Mouse (Mus musculus) limb, embryonic 11.5 days (tissue): ENCODE measurements around the gene Hephl1. TPM values are rescaled to one million over a fixed set of nuclear protein-coding genes. Genes with fewer than 3 reads are reported as not detected.

Source experiments
- polyA plus RNA-seq: library from polyadenylated mRNA; unstranded; fragments of >200 nt; fragmentation: Nextera tagmentation; extraction: Ambion mirVana; gene quantifications from 2 replicates; pipeline ENCODE4 v1.2.1, GENCODE M21; 2014

Hephl1 gene
- polyA plus RNA-seq, 1 experiment from 2014 or later: not detected

Other genes starting within 250 kb of the Hephl1 start
- 0.16 TPM in 1 of 2 replicates, not detected in the other for gene Izumo1r, start 208.2 kb downstream of the Hephl1 start, polyA plus RNA-seq
- 78.4 and 79.6 TPM in 2 replicates for gene Panx1, start 66.6 kb downstream of the Hephl1 start, polyA plus RNA-seq
- gene Vstm5, start 126.9 kb upstream of the Hephl1 start, polyA plus RNA-seq: 1.5 and 1.9 TPM in 2 replicates
- gene Med17, start 167.8 kb upstream of the Hephl1 start, polyA plus RNA-seq: 42.1 and 46.6 TPM in 2 replicates
- 80.5 and 82.7 TPM in 2 replicates for gene Taf1d, start 194.1 kb upstream of the Hephl1 start, polyA plus RNA-seq
- 6.6 and 7.5 TPM in 2 replicates for gene 4931406C07Rik, start 194.3 kb upstream of the Hephl1 start, polyA plus RNA-seq
- 24.5 and 27.4 TPM in 2 replicates for gene Cep295, start 245.7 kb upstream of the Hephl1 start, polyA plus RNA-seq